Mouse (Mus musculus) hindbrain, embryonic 13.5 days (tissue): ENCODE results near the gene Slamf9. TPM values are rescaled to one million over a fixed set of nuclear protein-coding genes. Genes with fewer than 3 reads are reported as not detected.
A peak's percentile ranks its signal among the peaks of the same experiment; 100 is the strongest.

Experiments used
- ATAC-seq: fragments of 200-750 bp; cut with Nextera tagmentation; 2 replicates; pipeline ENCODE4 v1.8.0; 2017; ENCODE audit warnings: moderate TSS enrichment; ENCODE audit not compliant: low FRiP score
- H3K27ac ChIP-seq: fragments of 300-500 bp; sonication (generic); 2 replicates; pipeline ENCODE4 v1.5.1; 2015; ENCODE audit warnings: inconsistent platforms, mild to moderate bottlenecking, moderate library complexity
- H3K27me3 ChIP-seq: fragments of 300-500 bp; sonication (generic); 2 replicates; pipeline ENCODE4 v1.6.1; 2015; ENCODE audit warnings: mild to moderate bottlenecking, inconsistent platforms
- H3K36me3 ChIP-seq: fragments of 300-500 bp; sonication (generic); 2 replicates; pipeline ENCODE4 v1.6.1; 2015; ENCODE audit warnings: mild to moderate bottlenecking, inconsistent platforms
- H3K4me1 ChIP-seq: fragments of 300-500 bp; sonication (generic); replicated peaks from 2 replicates; pipeline ENCODE4 v1.6.1; 2015; ENCODE audit warnings: inconsistent platforms
- H3K4me2 ChIP-seq: fragments of 300-500 bp; sonication (generic); 2 replicates; pipeline ENCODE4 v1.6.1; 2015; ENCODE audit warnings: inconsistent platforms, mild to moderate bottlenecking, moderate library complexity
- H3K4me3 ChIP-seq: fragments of 300-500 bp; sonication (generic); 2 replicates; pipeline ENCODE4 v1.5.1; 2015; ENCODE audit warnings: mild to moderate bottlenecking, inconsistent platforms
- H3K9ac ChIP-seq: fragments of 300-500 bp; sonication (generic); 2 replicates; pipeline ENCODE4 v1.6.1; 2015; ENCODE audit warnings: mild to moderate bottlenecking, inconsistent platforms
- H3K9me3 ChIP-seq: fragments of 300-500 bp; sonication (generic); 2 replicates; pipeline ENCODE4 v1.6.1; 2016; ENCODE audit warnings: inconsistent platforms
- WGBS: fragments of 180-500 bp; shearing (Covaris S2); methylation state at CpG from one replicate; pipeline ENCODE4 v1.1.7; 2015; 5-methylcytosine and 5-hydroxymethylcytosine counted together
- polyA plus RNA-seq: library from polyadenylated mRNA; unstranded; fragments of >200 nt; fragmentation: Nextera tagmentation; extraction: Ambion mirVana; gene quantifications from 2 replicates; pipeline ENCODE4 v1.2.1, GENCODE M21; 2015

The Slamf9 gene
- polyA plus RNA-seq, 1 experiment from 2014 or later = not detected

- Histone ChIP-seq H3K9ac (no peak overlapping the region), H3K36me3 (no peaks in the 10 kb centered on the region), H3K9me3 (no peaks in the 10 kb centered on the region), H3K4me3 (no peak overlapping the region), H3K27ac (0 out of 2 replicates have a peak overlapping the region, but pooled peaks have one; percentile 2), H3K27me3 (peaks cover 15% of the 10 kb centered on the region), H3K4me1 (peaks cover 26% of the 10 kb centered on the region), H3K4me2 (peak overlapping the region; percentile 30; the same call in 1 of the 2 replicates)
- no peak for ATAC-seq
- WGBS = 44% methylated on average over 15 of the region's 15 CpGs
These were observed 50.0 kb downstream of the Slamf9 start for GRCm38 (mm10) chr1:172525027-172525764.

GRCm38 (mm10) chr1:172525971-172526370 lies 50.8 kb downstream of the Slamf9 start:
- Histone ChIP-seq H3K36me3 (no peaks in the 10 kb centered on the region), H3K9me3 (no peaks in the 10 kb centered on the region), H3K27ac (no peak overlapping the region), H3K9ac (no peak overlapping the region), H3K4me2 (no peak overlapping the region), H3K4me3 (no peak overlapping the region), H3K27me3 (peaks cover 17% of the 10 kb centered on the region), H3K4me1 (peaks cover 24% of the 10 kb centered on the region)
- no peak for ATAC-seq
- 71% methylated on average over 7 of the region's 7 CpGs for WGBS

- H3K4me2 ChIP-seq = no peak overlapping the region
- H3K9ac ChIP-seq = no peak overlapping the region
- H3K9me3 ChIP-seq = no peaks in the 10 kb centered on the region
- no peaks in the 10 kb centered on the region for H3K36me3 ChIP-seq
- ATAC-seq = no peak
- peaks cover 24% of the 10 kb centered on the region for H3K4me1 ChIP-seq
- no peak overlapping the region for H3K27ac ChIP-seq
- 79% methylated on average over 23 of the region's 23 CpGs for WGBS
- no peak overlapping the region for H3K4me3 ChIP-seq
- peaks cover 17% of the 10 kb centered on the region for H3K27me3 ChIP-seq
These were observed 51.4 kb downstream of the Slamf9 start for GRCm38 (mm10) chr1:172526380-172527081.

DNA sequence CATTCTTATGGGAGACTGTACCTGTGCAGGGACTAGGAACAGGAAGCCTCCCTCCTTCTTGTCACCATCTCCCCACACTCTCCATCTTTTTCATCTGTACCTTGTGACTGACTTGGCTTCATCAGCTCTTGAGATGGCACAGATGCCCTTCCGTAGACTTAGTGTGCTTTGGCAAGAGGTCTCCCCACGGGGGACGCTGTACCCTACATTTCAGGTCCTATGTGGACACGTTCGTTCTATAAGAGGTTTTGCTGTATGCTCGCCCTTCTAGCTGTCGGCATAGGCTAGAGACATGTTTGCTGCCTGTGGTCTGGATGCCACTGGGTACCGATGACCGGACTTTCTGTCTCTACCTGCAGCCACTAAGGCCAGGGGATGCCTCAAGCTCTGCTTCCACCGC lies 52.3 kb downstream of the Slamf9 start:
- H3K4me3 ChIP-seq = no peak overlapping the region
- no peak overlapping the region for H3K4me2 ChIP-seq
- no peak overlapping the region for H3K27ac ChIP-seq
- 94% methylated on average over 10 of the region's 10 CpGs for WGBS
- H3K27me3 ChIP-seq = peaks cover 15% of the 10 kb centered on the region
- H3K36me3 ChIP-seq = no peaks in the 10 kb centered on the region
- no peak for ATAC-seq
- H3K9ac ChIP-seq = no peak overlapping the region
- peaks cover 31% of the 10 kb centered on the region for H3K4me1 ChIP-seq
- H3K9me3 ChIP-seq = no peaks in the 10 kb centered on the region

Other genes with a start within 250 kb of the Slamf9 start
- gene Atp1a4, start 216.9 kb upstream of the Slamf9 start, polyA plus RNA-seq = 0.06 TPM in 1 of 2 replicates, not detected in the other
- gene Igsf8, start 213.7 kb upstream of the Slamf9 start, polyA plus RNA-seq = 104 and 112 TPM in 2 replicates
- 41.5 and 42.3 TPM in 2 replicates for gene Atp1a2, start 177.3 kb upstream of the Slamf9 start, polyA plus RNA-seq
- gene Kcnj9, start 146.0 kb upstream of the Slamf9 start, polyA plus RNA-seq = 2.2 and 2.5 TPM in 2 replicates
- 1.6 and 1.7 TPM in 2 replicates for gene Kcnj10, start 134.1 kb upstream of the Slamf9 start, polyA plus RNA-seq
- gene Pigm, start 98.8 kb upstream of the Slamf9 start, polyA plus RNA-seq = 4.7 and 4.9 TPM in 2 replicates
- gene Igsf9, start 6.4 kb downstream of the Slamf9 start, polyA plus RNA-seq = 57.4 and 62.6 TPM in 2 replicates
- 67.8 and 72.3 TPM in 2 replicates for gene Tagln2, start 24.7 kb downstream of the Slamf9 start, polyA plus RNA-seq
- gene Cfap45, start 45.4 kb downstream of the Slamf9 start, polyA plus RNA-seq = 3.7 and 5.2 TPM in 2 replicates
- gene Vsig8, start 80.6 kb downstream of the Slamf9 start, polyA plus RNA-seq = 0.17 and 0.18 TPM in 2 replicates
- gene Slamf8, start 115.2 kb downstream of the Slamf9 start, polyA plus RNA-seq = not detected in 2 replicates
- gene Fcrl6, start 127.2 kb downstream of the Slamf9 start, polyA plus RNA-seq = not detected in 2 replicates
- gene Dusp23, start 157.6 kb downstream of the Slamf9 start, polyA plus RNA-seq = 8.9 and 11.0 TPM in 2 replicates
- gene Crp, start 222.7 kb downstream of the Slamf9 start, polyA plus RNA-seq = 0.09 and 0.18 TPM in 2 replicates